Mouse (Mus musculus) thymus, adult 2 months (tissue): ENCODE measurements around the gene Chrm2.

Source experiments
- CTCF ChIP-seq: fragments of 200-500 bp; IDR thresholded peaks from 2 replicates; pipeline ENCODE4 v1.5.1; 2012; ENCODE audit warnings: mild to moderate bottlenecking, control low read depth, low read length, moderate library complexity, borderline replicate concordance; ENCODE audit not compliant: control insufficient read depth, poor library complexity, insufficient read depth; ENCODE audit errors: extremely low read depth
- POLR2A ChIP-seq: fragments of 200-500 bp; IDR thresholded peaks from 2 replicates; pipeline ENCODE4 v1.6.1; 2012; ENCODE audit warnings: mild to moderate bottlenecking, low read length, control low read depth, moderate library complexity; ENCODE audit not compliant: control insufficient read depth, poor library complexity, insufficient read depth; ENCODE audit errors: extremely low read depth

GRCm38 (mm10) chr6:36410057-36410456, 22.2 kb downstream of the Chrm2 start:
- no peak for TF ChIP-seq POLR2A
- no peak for TF ChIP-seq CTCF
